Mouse (Mus musculus): ENCODE measurements around the gene 6030408B16Rik. TPM values are rescaled to one million over a fixed set of nuclear protein-coding genes. Genes with fewer than 3 reads are reported as not detected.
"Not testable (repeated sequence)": the region's sequence is repeated elsewhere in the genome, so short reads cannot be mapped to it uniquely, and the experiment has no call there.

6030408B16Rik gene
- total and polyA plus RNA-seq, 3 experiments: not detected

DNA sequence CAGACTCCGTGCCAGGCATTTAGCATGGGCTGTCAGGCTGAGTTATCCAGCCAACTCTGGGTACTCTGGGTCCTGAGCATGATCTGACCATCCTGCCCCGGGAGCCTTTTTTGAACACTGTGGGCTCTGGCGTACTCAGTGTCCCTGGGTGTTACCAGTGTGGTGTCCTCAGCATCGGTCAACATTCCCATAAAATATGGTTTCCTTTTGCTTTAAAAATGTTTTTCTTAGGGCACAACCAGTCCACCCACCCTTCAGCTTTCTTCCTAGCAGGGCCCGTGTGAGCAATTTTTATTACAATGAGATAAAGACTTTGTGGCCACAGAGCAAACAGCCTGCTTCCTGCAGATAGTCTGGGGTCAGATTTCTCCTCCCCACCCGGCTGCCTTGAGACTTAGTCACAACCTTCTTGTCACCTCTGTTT is 27.6 kb downstream of the 6030408B16Rik start:
- 0 out of 2 replicates have a peak, but pooled peaks cover 2% of the 10 kb centered on the region for H3K27me3 ChIP-seq (ENCODE audit: insufficient read depth, low read length)
- DNase-seq (ENCODE audit: low spot score) (no peak), ATAC-seq (ENCODE audit: extremely low read depth, insufficient number of reproducible peaks, low FRiP score, poor library complexity, severe bottlenecking) (peak; percentile 65)
- H3K4me3 ChIP-seq (ENCODE audit: low read depth, low read length): no peak overlapping the region
- H3K4me1 ChIP-seq (ENCODE audit: insufficient read depth, low read depth, low read length): peaks cover 47% of the 10 kb centered on the region
- no peaks in the 10 kb centered on the region for H3K36me3 ChIP-seq (replicated peaks)
- peaks cover 40% of the 10 kb centered on the region for H3K9me3 ChIP-seq (replicated peaks)
- no peak; the same call in 1 of the 2 replicates for TF ChIP-seq TAL1 (conservative IDR thresholded peaks at IDR 0.05; ENCODE audit: low read depth, low read length)
- no peak for TF ChIP-seq POLR2AphosphoS5 (IDR thresholded peaks at IDR 0.05; ENCODE audit: insufficient replicate concordance, low read depth, low read length)
- no peak for TF ChIP-seq CTCF (IDR thresholded peaks at IDR 0.05; ENCODE audit: low read depth, low read length)
- TF ChIP-seq GATA1 (IDR thresholded peaks at IDR 0.05; ENCODE audit: borderline replicate concordance, low read length): no peak

DNA sequence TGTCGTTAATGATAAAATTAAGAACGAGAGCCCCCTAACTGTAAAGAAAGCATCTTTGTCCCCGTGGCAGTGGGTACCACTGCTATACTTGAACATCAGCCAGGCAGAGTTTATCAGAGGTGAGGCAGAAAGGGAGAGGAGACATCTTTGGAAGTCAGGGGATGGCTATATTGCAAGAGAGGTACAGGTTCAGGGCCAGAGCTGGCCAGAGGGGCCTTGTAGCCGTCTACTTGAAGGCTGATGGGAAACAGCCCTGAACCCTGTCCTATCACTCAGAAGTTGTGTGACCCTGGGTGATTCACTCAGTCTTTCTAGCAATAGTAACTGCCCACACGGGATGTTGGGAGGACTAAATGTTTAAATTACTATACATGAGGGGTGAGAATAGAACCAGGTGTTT is 28.1 kb downstream of the 6030408B16Rik start:
- Histone ChIP-seq H3K27me3 (ENCODE audit: insufficient read depth, low read length) (0 out of 2 replicates have a peak, but pooled peaks cover 2% of the 10 kb centered on the region), H3K4me3 (ENCODE audit: low read depth, low read length) (no peak overlapping the region), H3K36me3 (replicated peaks) (no peaks in the 10 kb centered on the region), H3K9me3 (replicated peaks) (peaks cover 41% of the 10 kb centered on the region), H3K4me1 (ENCODE audit: insufficient read depth, low read depth, low read length) (peaks cover 43% of the 10 kb centered on the region)
- DNase-seq (ENCODE audit: low spot score) (no peak), ATAC-seq (ENCODE audit: extremely low read depth, insufficient number of reproducible peaks, low FRiP score, poor library complexity, severe bottlenecking) (no peak)
- no peak for TF ChIP-seq POLR2AphosphoS5 (IDR thresholded peaks at IDR 0.05; ENCODE audit: insufficient replicate concordance, low read depth, low read length)
- TF ChIP-seq TAL1 (conservative IDR thresholded peaks at IDR 0.05; ENCODE audit: low read depth, low read length): no peak
- TF ChIP-seq GATA1 (IDR thresholded peaks at IDR 0.05; ENCODE audit: borderline replicate concordance, low read length): no peak
- no peak for TF ChIP-seq GATA2 (IDR thresholded peaks at IDR 0.05; ENCODE audit: borderline replicate concordance, low read depth, low read length)
- TF ChIP-seq CTCF (IDR thresholded peaks at IDR 0.05; ENCODE audit: low read depth, low read length): no peak

DNA sequence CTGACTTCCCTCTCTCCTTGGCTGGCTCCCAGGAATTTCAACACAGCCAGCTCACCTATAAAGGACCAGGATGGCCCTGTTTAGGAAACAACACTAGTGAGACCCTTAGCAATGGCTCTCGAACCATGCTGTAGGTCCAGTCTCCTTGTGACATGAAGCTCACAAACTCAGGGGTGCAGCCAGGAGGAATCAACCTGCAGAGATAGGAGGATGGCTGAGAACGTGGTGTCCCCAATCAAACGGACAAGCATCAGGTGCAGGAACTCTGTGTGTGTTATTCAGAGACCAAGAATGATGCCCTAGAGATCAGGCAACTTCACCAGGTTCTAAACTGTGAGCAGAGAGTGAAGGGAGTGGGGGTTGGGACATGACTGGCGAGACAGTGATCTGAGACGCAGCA is 29.1 kb downstream of the 6030408B16Rik start:
- H3K4me1 ChIP-seq (ENCODE audit: insufficient read depth, low read depth, low read length): peaks cover 43% of the 10 kb centered on the region
- no peaks in the 10 kb centered on the region for H3K27me3 ChIP-seq (ENCODE audit: insufficient read depth, low read length)
- H3K4me3 ChIP-seq (ENCODE audit: low read depth, low read length): no peak overlapping the region
- DNase-seq (ENCODE audit: low spot score): no peak
- no peak for ATAC-seq (ENCODE audit: extremely low read depth, insufficient number of reproducible peaks, low FRiP score, poor library complexity, severe bottlenecking)
- no peaks in the 10 kb centered on the region for H3K36me3 ChIP-seq (replicated peaks)
- H3K9me3 ChIP-seq (replicated peaks): peaks cover 37% of the 10 kb centered on the region
- no peak for TF ChIP-seq TAL1 (conservative IDR thresholded peaks at IDR 0.05; ENCODE audit: low read depth, low read length)
- TF ChIP-seq GATA1 (IDR thresholded peaks at IDR 0.05; ENCODE audit: borderline replicate concordance, low read length): no peak
- no peak for TF ChIP-seq GATA2 (IDR thresholded peaks at IDR 0.05; ENCODE audit: borderline replicate concordance, low read depth, low read length)
- no peak for TF ChIP-seq POLR2AphosphoS5 (IDR thresholded peaks at IDR 0.05; ENCODE audit: insufficient replicate concordance, low read depth, low read length)
- TF ChIP-seq CTCF (IDR thresholded peaks at IDR 0.05; ENCODE audit: low read depth, low read length): no peak

DNA sequence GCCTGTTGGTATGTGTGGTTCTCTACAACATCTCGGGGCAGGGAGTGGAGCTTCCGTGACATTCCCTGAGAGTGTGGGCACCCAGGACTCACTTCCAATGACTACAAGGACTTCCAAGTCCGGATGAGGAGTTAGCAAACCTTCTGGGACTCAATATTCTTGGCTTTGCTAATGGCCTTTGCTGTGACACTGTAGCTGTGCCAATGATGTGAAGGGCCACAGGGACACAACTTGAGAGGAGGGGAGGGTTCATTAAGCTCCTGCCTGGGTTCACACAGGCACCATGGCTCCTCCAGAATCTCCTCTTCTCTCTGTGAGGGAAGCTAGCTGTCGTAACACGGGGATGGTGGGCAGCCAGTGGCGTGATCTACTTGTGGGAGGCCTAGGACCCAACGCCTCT is 29.6 kb downstream of the 6030408B16Rik start:
- no peaks in the 10 kb centered on the region for H3K27me3 ChIP-seq (ENCODE audit: insufficient read depth, low read length)
- H3K4me3 ChIP-seq (ENCODE audit: low read depth, low read length): no peak overlapping the region
- TF ChIP-seq GATA2 (IDR thresholded peaks at IDR 0.05; ENCODE audit: borderline replicate concordance, low read depth, low read length) (no peak), CTCF (IDR thresholded peaks at IDR 0.05; ENCODE audit: low read depth, low read length) (no peak), POLR2AphosphoS5 (IDR thresholded peaks at IDR 0.05; ENCODE audit: insufficient replicate concordance, low read depth, low read length) (no peak), TAL1 (conservative IDR thresholded peaks at IDR 0.05; ENCODE audit: low read depth, low read length) (no peak), GATA1 (IDR thresholded peaks at IDR 0.05; ENCODE audit: borderline replicate concordance, low read length) (no peak)
- H3K4me1 ChIP-seq (ENCODE audit: insufficient read depth, low read depth, low read length): peaks cover 37% of the 10 kb centered on the region
- ATAC-seq (ENCODE audit: extremely low read depth, insufficient number of reproducible peaks, low FRiP score, poor library complexity, severe bottlenecking) (no peak), DNase-seq (ENCODE audit: low spot score) (no peak)
- peaks cover 39% of the 10 kb centered on the region for H3K9me3 ChIP-seq (replicated peaks)
- H3K36me3 ChIP-seq (replicated peaks): no peaks in the 10 kb centered on the region

DNA sequence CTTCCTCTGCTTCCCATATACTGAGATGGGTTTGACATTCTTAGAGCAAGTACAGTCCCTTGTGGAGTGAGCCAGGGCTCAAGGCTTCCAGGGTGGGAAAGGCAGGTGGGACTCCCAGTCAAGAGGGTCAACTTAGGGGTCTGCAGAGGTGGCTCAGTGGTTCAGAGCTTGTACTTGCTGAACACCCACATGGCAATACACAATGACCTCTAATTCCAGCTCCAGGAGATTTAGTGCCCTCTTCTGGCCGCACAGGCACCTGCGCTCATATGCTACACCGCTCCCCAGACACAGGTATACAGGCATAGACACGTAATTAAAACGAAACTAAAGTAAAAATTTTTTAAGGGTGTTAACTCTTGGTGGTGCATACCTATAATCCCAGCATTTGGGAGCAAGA is 30.5 kb downstream of the 6030408B16Rik start:
- H3K9me3 ChIP-seq (replicated peaks): peaks cover 47% of the 10 kb centered on the region
- H3K4me1 ChIP-seq (ENCODE audit: insufficient read depth, low read depth, low read length): peaks cover 34% of the 10 kb centered on the region
- ATAC-seq (ENCODE audit: extremely low read depth, insufficient number of reproducible peaks, low FRiP score, poor library complexity, severe bottlenecking) (no peak), DNase-seq (ENCODE audit: low spot score) (no peak)
- TF ChIP-seq POLR2AphosphoS5 (IDR thresholded peaks at IDR 0.05; ENCODE audit: insufficient replicate concordance, low read depth, low read length) (no peak), GATA1 (IDR thresholded peaks at IDR 0.05; ENCODE audit: borderline replicate concordance, low read length) (no peak), CTCF (IDR thresholded peaks at IDR 0.05; ENCODE audit: low read depth, low read length) (no peak), TAL1 (conservative IDR thresholded peaks at IDR 0.05; ENCODE audit: low read depth, low read length) (no peak), GATA2 (IDR thresholded peaks at IDR 0.05; ENCODE audit: borderline replicate concordance, low read depth, low read length) (no peak)
- no peaks in the 10 kb centered on the region for H3K36me3 ChIP-seq (replicated peaks)
- no peak overlapping the region for H3K4me3 ChIP-seq (ENCODE audit: low read depth, low read length)
- H3K27me3 ChIP-seq (ENCODE audit: insufficient read depth, low read length): no peaks in the 10 kb centered on the region

DNA sequence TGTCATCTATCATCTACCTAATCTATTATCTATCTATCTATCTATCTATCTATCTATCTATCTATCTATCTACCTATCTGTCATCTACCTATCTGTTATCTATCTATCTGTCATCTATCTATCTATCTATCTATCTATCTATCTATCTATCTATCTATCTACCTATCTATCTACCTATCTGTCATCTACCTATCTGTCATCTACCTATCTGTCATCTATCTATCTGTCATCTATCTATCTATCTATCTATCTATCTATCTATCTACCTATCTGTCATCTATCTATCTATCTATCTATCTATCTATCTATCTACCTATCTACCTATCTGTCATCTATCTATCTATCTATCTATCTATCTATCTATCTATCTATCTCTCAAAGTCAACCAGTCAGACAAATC is 31.4 kb downstream of the 6030408B16Rik start:
- ATAC-seq (ENCODE audit: extremely low read depth, insufficient number of reproducible peaks, low FRiP score, poor library complexity, severe bottlenecking); H3K27me3 ChIP-seq (ENCODE audit: insufficient read depth, low read length); DNase-seq (ENCODE audit: low spot score); H3K4me3 ChIP-seq (ENCODE audit: low read depth, low read length); H3K36me3 ChIP-seq (replicated peaks): not testable (repeated sequence)
- Histone ChIP-seq H3K9me3 (replicated peaks) (peaks cover 53% of the 10 kb centered on the region), H3K4me1 (ENCODE audit: insufficient read depth, low read depth, low read length) (peaks cover 27% of the 10 kb centered on the region)
